Mouse (Mus musculus): ENCODE measurements around the gene Cox7a1. TPM values are rescaled to one million over a fixed set of nuclear protein-coding genes. Genes with fewer than 3 reads are reported as not detected.
"Not testable (repeated sequence)": the region's sequence is repeated elsewhere in the genome, so short reads cannot be mapped to it uniquely, and the experiment has no call there.

Cox7a1 gene
- under 1 TPM in 1 of 2 experiments, not detected in 1; 0.90 TPM for polyA plus RNA-seq (2017; shearing (Covaris generic))

DNA sequence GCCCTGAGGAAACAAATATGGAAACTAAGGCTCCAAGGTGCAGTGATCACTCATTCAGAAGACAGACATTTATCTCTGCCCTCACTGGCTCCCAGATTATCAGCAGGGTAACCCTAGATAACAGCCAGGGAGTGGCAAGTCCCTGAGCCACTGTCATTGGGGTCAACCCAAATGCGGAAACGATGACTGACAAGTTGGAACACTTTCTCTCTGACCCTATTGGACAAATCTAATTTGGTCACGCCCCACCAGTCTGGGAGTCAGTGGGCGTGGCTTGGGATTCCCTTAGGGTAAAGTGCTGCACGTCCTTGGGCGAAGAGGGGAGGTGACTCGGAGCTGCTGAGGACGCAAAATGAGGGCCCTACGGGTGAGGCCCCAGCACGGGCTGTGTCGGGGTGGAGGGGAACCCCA is at the start of gene Cox7a1:
Gene Cox7a1 (plus strand): TSS at position 266 of the 411 bp plus-strand sequence.
- ATAC-seq, result peak; percentile 83

DNA sequence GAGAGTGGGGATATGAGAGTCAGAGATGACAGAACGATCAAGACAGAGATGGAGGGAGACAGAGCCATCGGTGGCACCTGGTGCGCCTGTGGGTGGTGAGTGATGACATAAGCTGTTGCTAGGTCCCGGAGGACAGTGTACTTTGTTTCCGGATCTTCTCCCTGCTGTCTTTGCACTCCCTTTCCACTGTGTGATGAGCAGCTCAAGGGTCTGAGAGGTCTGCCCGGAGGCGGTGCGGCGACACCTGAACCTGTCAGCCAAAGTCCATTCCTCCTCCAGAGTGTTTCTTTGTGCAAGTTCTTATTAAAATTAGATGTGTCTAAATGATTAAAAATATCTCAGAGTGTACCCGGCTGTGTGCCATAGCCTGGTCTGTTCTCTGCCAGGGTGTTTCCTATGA is 47.1 kb upstream of the Cox7a1 start:
- no peak for ATAC-seq

DNA sequence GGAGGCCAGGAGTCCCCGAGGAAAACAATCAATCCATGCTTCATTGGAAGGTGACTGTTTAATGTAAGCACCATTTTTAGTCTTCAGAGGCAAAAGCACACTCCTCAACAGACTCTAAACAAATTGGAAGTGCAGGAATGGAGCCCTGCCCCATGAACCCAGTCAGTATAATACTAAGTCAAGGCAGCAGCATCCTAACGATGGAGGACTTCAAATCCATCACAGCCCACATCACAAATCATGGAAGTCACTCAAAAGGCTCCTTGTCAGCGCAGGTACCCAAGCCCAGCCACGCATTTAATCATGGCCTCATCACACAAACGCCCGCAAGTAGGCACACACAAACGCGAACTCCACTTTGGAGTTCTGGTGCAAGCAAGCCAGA is 40.8 kb upstream of the Cox7a1 start:
- no peak for ATAC-seq

DNA sequence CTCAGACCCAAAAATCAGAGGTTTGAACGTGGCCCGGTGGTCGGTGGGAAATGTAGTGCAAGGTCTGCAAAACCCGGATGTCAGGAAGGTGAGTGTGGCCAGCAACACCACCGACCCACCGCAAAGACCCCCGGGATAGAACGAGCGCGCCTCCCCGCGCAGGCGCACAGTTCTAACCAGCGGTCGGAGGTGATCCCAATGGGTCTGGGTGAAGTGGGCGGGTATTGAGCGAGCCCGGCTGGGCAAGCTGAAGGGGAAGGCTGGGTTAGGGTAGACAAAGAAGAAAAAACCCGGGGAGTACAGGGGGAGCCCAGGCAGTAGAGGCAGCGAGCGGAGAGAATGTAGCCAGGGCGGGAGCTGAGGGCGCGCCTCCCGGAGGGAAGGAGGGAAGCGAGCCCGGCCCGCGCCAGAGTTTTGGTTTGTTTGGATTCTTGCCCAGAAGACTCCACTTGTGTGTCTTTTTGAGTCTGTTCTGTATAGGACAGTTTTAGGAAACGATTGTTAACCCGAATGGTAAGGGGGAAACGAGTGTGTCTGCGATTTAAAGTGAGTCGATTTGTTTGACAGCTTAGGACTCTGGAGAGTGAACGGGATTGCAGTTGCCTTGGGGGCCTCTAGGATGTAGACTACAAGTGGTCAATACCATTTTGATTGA is 40.3 kb upstream of the Cox7a1 start:
- no peak for ATAC-seq

DNA sequence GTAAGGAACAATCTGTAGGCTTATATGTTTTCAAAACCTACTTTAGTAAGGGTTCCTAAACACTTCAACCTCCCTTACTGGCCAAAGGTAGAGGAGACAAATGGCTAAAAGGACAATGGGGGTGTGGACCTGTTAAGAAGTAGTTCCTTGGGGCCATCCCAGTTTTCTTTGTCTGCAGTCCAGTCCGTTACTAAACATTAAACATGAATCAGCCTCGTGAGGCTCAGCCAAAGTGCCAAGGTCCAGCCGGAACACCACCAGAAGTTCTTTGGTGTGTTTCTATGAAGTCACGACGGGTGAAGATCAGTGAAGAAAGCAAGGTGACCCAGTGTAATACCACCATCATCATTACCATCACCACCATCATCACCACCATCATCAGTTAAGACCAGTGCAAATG is 36.9 kb upstream of the Cox7a1 start:
- ATAC-seq, result no peak

DNA sequence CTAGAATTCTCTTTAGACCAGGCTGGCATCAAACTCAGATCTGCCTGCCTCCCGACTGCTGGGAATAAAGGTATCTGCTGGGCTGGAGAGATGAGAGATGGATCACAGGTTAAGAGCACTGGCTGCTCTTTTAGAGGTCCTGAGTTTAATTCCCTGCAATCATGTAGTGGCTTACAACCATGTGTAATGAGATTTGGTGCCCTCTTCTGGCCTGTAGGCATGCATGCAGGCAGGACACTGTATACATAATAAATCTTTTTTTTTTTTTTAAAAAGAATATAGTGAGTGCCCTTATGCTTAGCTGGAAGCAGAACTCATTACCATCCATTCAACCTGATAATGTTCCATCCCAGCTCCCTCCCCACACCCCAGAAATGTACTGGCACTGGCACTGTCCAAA is 29.9 kb upstream of the Cox7a1 start:
- no peak for ATAC-seq

DNA sequence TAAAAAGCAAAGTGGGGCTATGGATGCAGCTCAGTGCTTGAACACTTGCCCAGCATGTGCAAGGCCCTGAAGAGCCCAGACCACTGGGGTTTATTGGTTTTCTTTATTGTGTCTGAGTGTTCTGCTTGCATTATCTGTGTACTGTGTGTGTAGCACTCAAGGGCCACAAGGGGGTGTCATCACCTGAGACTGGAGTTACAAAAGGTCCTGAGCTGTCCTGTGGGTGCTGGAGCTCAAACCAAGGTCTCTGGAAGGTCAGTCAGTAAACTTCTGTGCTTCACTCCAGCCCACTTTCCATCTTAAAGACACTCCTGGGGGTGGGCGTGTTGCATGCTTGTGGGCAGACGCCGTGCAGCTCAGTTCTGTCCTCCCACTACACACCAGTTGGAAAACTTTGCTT is 28.4 kb upstream of the Cox7a1 start:
- no peak for ATAC-seq

DNA sequence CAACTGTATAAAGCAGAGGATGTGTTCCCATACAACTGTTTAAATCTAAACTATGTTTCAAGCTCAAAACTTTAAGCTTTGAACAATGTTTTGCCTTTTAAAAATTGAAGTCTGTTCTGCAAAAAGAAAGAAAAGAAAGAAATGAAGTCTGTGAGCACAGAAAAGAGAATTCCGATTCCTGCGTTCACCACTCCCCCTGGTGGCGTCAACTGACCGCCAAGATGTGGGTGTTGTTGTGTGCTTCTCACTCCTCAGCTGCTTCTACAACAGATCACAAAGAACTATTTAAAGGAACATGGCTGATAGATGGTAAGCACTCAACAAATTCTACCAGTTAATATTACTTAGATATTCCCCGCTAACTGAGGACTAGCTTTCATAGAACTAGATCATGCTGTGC is 20.8 kb upstream of the Cox7a1 start:
- ATAC-seq, result no peak

DNA sequence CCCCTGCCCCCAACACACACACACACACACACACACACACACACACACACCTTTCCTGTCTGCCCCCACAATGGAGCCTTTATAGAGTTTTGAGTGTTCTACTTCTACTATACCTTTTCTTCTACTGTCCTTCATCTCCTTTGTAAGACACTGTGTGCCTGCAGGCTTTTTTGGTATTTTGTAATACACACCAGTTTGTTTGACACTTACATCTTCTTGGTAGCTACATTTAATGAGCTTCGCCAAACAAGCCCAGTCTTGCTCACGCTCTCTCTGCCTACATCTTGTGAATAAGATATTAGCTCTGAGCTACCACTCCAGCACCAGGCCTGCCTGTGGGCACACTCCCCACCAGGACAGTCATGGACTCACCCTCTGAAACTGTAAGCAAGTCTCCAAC is 19.2 kb upstream of the Cox7a1 start:
- no peak for ATAC-seq

DNA sequence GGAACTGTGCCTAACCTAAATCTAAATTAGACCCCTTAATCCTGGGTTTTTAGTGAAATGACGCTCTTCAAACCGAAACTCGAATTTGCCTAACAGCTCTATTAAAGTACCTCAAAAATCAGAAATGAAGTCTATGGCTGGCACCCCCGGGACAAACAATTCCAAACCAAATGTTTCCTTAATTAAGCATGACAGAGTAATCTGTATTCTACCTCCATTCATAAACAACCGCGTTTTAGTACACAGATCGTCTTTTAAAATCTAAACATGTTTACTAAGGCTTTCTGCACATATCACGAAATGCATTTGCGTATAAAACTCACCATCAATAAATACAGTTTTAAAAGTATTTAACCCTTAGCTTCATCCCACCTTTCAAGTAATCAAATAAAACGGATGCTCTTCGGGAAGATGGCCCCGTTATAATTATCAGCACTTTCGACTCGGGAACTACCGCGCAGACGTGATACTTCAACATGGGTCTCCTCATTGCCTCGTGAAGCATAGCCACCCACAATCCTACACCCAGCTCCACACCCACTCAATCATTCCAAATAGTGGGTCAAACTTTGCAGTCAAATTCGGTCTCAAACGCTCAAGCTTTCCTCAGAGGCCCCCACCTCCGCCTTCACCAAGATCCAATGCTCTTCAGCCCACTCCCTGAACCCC is 14.9 kb upstream of the Cox7a1 start:
- ATAC-seq, result peak; percentile 45

DNA sequence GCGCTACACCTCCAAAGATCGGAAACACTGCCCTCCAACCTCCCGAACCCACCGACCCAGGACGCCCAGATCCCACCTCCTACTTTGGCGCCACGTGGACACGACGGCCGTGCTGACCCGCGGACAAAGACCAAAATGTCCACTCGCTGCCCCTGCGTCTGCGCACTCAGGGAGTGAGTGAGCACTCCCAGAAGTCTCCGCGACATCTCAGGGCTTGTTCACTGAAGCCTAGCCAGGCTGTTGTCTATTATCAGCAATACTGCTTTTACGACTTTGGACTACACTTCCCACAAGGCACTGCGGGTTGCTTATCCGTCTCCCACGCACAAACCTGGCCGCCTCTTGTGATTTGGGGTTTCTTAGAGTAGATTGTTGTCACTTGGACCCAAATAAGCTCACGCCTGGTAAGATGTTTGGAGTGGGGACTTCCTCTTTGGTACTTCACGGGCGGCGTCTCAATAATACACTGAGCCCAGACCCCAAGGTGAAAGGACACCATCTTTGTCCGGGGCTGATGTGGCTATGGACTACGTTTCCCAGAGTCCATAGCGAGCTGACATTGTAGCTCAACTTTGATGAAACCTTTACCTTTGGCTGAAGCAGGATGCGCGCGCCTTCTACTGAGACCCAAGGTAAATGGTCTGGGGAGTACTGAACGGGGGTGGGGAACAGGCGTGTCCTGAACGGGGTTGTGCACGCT is 14.2 kb upstream of the Cox7a1 start, which contains the start of gene Zfp146:
Gene Zfp146 (minus strand): TSS at position 168 of the 700 bp plus-strand sequence.
- peak; percentile 94 for ATAC-seq

DNA sequence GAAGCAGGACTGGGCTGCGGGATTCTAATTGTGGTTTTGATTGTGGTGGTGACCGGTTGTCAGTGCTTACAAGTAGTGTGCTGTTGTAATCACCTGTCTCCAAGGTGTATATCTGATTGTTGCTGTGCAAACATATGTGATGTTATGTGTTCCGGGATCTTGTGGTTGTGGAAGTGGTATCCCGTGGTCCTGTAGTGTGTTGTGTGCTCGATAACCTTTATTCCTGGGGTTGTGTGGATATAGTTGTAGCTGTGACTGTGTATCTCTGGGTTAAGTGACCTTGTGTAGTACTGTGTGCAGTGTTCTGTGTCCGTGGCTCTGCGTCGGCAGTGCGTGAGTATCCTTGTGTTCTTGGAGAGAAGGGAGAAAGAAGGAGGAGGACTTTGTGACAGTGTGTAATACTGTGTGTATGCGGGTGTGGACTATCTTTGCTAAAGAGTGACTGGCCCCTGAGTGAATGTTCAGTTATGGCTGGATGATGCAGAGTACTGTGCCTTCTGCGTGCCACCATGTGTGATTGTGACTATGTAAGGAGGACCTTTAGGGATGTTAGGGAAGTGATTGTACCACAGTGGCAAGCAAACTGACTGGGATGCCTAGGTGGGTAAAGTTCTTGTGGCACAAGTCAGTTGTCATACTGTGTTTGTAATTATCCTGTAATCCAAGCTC is 13.5 kb upstream of the Cox7a1 start:
- no peak for ATAC-seq

DNA sequence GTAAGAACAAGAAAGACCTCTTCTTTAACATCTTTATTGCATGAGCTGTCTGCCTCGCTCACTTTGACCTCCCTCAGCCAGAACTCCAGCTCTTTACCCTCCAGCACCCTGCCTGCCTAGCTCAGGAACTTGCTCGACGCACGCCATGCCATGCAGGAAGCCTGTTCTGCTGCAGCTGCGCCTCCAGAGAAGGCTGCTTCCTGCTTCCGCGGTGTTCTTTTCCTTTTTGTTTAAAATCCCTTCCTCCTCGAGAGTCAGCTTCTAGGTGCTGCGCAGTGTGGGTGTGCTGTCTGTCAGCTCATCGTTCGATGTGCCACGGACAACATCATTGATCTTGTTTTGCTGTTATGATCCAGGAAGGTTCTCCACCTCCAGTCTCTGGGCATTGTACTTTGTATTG is 7.5 kb upstream of the Cox7a1 start:
- no peak for ATAC-seq

DNA sequence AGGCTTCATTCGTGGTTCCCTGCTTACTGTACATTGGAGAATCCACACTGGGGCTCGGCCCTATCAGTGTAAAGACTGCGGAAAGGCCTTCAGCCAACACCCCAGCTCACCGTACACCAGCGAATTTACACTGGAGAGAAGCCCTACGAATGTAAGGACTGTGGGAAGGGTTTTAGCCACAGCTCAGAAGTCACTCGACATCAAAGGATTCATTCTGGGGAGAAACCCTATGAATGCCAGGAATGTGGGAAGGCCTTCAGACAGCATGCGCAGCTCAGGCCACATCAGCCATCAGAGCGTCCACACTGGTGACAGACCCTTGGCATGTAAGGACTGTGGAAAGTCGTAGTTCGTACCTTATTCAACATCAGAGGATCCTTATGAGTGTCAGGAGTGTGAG is 5.7 kb upstream of the Cox7a1 start:
- ATAC-seq, result no peak

DNA sequence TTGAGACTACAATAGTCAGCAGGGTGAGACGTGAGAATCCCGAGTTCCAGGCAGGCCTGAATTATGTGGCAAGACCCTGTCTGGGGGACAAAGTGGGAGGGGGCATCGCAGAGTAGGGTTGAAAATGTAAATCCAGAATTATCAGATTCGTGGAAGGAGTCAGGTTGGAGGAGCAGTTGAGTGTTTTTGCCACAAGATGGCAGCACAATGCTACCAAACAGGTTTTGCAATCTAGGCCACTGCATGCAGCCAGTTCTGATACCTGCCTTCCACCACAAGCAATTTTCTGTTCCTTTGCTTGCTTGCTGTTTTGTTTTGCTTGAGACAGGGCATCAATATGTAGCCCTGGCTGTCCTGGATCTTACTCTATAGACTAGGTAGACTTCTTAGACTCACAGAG is 2.6 kb upstream of the Cox7a1 start:
- peak; percentile 81 for ATAC-seq

DNA sequence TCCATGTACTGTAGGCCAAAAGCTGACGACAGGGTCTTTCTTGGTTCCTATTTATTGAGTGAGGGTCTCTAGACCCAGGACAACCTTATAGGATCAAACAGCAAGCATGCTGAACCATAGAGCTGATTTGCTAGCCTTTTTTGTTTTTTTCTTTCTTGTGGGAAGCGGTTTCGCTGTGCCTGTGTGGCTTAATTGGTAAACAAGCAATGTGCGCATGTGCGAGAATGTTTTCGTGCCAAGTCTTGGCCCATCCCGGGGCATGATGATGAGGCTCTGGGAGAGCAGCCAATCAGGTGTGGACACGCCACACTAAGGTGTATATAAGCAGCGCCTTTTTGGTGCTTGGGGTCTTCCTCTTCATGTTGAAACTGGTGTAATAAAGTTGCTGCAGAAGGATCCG is 2.0 kb upstream of the Cox7a1 start:
- ATAC-seq, result not testable (repeated sequence)

DNA sequence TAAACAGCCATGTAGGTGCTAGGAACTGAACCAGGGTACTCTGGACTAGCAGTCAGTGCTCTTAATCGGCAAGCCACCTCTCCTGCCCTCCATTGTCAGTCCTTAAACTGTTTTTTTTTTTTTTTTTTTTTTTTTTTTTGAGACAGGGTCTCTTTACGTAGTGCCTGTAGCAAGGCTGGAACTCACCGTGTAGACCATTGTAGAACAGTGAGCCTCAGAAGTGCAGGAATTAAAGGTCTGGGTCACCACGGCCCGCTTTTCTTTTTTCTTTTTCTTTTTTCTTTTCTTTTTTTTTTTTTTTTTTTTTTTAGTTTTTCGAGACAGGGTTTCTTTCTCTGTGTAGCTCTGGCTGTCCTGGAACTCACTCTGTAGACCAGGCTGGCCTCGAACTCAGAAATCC is 755 bp upstream of the Cox7a1 start:
- ATAC-seq, result not testable (repeated sequence)

DNA sequence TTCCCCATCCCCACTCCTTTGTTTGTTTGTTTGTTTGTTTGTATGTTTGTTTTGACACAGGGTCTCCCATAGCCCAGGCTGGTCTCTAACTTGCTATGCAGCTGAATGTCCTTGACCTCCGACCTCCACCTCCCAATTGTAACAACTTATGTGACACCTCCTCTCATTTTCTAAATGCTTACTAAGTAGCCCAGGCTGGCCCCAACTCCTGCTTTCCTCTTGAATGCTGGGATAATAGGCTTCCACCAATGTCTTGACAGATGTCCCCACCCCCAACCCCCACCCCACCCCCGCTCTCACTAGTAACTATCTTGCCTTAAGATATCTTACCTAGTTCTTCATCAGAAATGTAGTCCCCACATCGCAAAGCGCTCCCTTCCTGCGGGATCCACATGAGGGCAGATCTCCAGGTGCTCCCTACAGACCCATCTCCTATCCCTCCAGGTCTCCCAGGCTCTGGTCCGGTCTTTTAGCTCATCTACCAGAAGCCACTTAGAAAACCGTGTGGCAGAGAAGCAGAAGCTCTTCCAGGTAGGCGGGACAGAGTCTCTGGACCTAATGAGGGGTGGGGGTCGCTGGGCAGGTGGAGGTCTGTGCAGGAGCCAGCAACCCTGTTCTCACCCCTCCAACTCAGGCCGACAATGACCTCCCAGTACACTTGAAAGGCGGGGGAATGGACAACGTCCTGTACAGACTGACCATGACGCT is 851 bp downstream of the Cox7a1 start:
- no peak for ATAC-seq

DNA sequence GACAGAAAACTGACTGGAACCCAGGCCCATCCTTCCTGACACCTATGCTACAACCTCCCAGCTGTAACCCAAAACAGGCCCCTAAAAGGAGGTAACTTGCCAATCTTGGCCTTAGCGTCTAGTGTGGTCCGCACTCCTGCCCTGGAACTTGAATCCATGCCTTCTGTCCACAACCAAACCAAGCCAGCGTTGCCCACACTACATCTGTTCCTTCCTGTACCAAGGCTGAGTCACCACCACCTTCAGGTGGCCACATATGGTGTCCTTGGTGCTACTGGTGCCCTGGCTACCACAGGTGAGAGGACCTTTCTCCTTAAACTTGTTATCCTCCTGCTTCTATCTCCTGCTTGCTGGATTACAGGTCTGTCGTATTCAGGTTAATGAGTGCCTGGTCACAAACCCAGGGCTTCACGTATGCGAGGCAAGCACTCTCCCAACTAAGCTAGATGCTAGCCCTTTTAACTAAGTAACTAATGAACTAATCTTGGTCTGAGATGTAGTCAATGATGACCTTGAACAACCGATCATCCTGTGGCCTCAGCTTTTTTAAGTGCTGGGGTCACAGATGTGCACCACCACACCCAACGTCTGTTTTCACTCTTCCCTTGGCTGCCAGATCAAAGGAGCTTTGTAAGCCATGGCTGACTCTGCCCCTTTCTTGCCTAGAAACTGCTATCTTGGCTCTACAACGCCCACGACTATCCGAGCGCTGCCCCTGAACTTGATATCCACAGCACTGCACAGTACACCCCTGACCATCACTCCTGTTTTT is 4.6 kb downstream of the Cox7a1 start:
- no peak for ATAC-seq

DNA sequence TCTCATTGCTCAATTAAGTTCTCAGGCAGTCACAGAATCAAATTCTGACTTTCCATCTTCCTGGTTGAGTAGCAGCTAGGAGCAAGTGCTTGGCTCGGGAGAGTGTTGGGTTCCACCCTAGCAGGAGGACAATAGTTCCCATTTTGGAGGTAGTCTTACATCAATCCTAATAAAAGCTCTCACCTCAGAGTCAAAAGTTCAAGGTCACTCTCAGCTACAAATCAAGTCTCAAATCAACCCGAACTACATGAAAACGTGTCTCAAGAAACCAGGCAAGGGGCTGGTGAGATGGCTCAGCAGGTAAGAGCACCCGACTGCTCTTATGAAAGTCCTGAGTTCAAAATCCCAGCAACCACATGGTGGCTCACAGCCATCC is 5.2 kb downstream of the Cox7a1 start:
- ATAC-seq, result no peak

DNA sequence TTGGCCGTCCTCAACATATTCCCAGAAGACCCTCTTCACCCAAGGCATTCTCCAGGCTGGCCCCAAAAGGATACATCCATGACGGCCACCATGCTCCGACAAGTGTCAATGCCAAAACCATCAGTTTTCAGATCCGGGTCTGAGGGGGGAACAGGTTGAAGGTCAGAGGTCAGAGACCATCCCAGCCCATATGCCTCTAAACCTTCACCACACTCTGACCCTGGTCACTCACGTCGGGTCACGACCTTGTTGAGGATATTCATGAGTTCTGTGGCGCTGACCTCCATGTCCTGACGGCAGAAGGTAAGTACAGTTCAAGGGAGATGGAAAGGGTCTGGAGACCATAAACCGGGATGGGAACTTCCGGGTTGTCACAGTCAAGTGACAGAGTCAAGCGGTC is 8.1 kb downstream of the Cox7a1 start:
- no peak for ATAC-seq

DNA sequence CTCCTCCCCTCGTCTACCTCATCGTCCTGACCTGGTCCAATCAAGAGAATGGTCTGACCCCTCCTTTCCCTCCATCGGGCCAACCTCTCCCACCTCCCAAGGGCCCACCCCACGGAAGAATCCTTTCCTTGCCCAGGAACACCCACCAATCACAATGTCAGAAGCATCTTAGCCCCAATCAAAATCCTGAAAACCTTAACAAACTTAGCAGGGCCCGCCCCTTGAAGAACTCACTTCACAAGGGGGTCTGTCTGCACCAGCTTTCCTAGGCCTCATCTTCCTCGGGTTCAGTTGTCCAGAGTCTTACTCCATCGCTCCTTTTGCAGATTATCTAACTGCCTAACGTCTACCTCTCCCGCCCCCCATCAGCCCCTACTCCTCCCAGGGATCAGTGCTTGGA is 9.1 kb downstream of the Cox7a1 start:
- ATAC-seq, result no peak

Data from CD4-positive, CD25-positive, alpha-beta regulatory T cell, adult 4 months (primary cell).